ENCODE assay signal across 16 mouse cellular contexts in genomic region chr2:71767019-71767610, GRCm38 (mm10).
"Had no signal": no experiment of that assay in that cellular context is flagged by ENCODE, and none has a peak within 500 bp of the region (broad histone marks: within the 10 kb centered on the region; RNA-seq: fewer than 3 reads in every experiment).

No protein-coding gene starts in this region.

- H3K9ac ChIP-seq: limb, embryonic 12.5 days; limb, embryonic 15.5 days; liver, embryonic 14.5 days; liver, postnatal 0 days; lung, embryonic 15.5 days had no signal

- H3K36me3 ChIP-seq: limb, embryonic 12.5 days; limb, embryonic 15.5 days; lung, embryonic 15.5 days had no signal

- ATAC-seq: liver, postnatal 0 days had no signal

- H3K4me2 ChIP-seq: limb, embryonic 12.5 days; limb, embryonic 15.5 days; liver, embryonic 11.5 days; lung, embryonic 15.5 days; midbrain, embryonic 11.5 days had no signal

- H3K4me3 ChIP-seq: layer of hippocampus, adult 2 months; limb, embryonic 12.5 days; limb, embryonic 15.5 days; lung, embryonic 15.5 days had no signal

- H3K27ac ChIP-seq: kidney, postnatal 0 days; limb, embryonic 12.5 days; limb, embryonic 15.5 days; liver, embryonic 14.5 days had no signal

- H3K27me3 ChIP-seq: limb, embryonic 12.5 days; limb, embryonic 15.5 days; lung, embryonic 15.5 days had no signal

- H3K4me1 ChIP-seq: limb, embryonic 12.5 days; limb, embryonic 15.5 days had no signal

- DNase-seq: kidney, adult 8-10 months; kidney, postnatal 25 days; layer of hippocampus, adult 9-11 months; liver, postnatal 0 days; lung, postnatal 36 days; midbrain, embryonic 14.5 days; thymus, adult 18-20 months; thymus, postnatal 36 days had no signal

- H3K9me3 ChIP-seq: limb, embryonic 12.5 days; limb, embryonic 15.5 days; lung, embryonic 15.5 days had no signal
